Mouse (Mus musculus) megakaryocyte, embryonic 14.5 days (primary cell): ENCODE measurements around the gene Eps8l1.

ENCODE experiments used
- FLI1 ChIP-seq: IDR thresholded peaks from 2 replicates; pipeline ENCODE4 v1.6.1; 2012; ENCODE audit warnings: low read length, inconsistent platforms, mixed read lengths
- GATA1 ChIP-seq: IDR thresholded peaks from 3 replicates; pipeline ENCODE4 v1.6.1; 2012; ENCODE audit warnings: mixed read lengths, low read length, inconsistent platforms, borderline replicate concordance

DNA sequence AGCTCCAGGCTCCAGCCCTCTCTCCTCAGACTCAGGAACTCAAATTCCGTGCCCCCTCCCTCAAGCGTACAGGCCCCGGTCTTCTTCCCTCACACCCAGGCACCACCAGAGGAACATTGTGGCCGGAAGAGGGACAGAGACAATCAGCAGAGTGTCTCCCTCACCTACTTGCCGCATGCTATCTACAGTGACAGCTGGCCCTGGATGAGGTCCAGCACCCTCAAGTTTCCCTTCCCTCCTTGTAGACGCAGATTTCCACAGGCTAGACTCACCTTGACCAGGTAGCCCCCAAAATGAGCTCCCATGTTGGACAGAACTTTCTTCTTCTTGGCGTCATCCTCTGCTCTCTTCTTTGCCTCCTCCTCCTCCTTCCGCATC is 48.3 kb downstream of the Eps8l1 start:
- TF ChIP-seq GATA1 = no peak
- TF ChIP-seq FLI1 = no peak
